Mouse (Mus musculus): Measurements from ENCODE around the gene Mpv17l2.

DNA sequence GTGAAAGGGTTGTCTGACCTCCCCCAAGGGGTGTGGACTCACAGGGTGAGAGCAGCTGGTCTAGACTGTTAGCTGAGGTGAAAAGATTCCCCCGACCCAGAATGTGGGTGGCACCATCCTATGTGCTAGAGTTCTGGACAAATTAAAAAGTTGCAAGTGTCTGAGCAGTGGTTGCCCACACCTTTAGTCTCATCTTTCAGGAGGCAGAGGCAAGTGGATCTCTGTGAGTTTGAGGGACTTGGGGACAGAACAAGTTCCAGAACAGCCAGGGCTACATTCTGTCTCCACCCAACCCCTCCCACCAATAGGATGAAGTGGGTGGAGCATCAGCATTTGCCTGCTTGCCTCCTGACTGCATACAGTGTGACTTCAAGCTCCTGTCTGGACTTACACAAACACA, 1.4 kb upstream of the Mpv17l2 start:
- TF ChIP-seq CTCF (IDR thresholded peaks at IDR 0.05; ENCODE audit: low read depth, low read length) (no peak), POLR2A (IDR thresholded peaks at IDR 0.05; ENCODE audit: insufficient read depth, low read length) (no peak)

Data from ES-Bruce4 (cell line).